Mouse (Mus musculus): ENCODE data around the gene Mrps2. TPM values are rescaled to one million over a fixed set of nuclear protein-coding genes. Genes with fewer than 3 reads are reported as not detected.
A peak's percentile ranks its signal among the peaks of the same experiment; 100 is the strongest.

Gene Mrps2
- 24.9 and 29.9 TPM in 2 replicates for total RNA-seq (2012; rRNA removed)

DNA sequence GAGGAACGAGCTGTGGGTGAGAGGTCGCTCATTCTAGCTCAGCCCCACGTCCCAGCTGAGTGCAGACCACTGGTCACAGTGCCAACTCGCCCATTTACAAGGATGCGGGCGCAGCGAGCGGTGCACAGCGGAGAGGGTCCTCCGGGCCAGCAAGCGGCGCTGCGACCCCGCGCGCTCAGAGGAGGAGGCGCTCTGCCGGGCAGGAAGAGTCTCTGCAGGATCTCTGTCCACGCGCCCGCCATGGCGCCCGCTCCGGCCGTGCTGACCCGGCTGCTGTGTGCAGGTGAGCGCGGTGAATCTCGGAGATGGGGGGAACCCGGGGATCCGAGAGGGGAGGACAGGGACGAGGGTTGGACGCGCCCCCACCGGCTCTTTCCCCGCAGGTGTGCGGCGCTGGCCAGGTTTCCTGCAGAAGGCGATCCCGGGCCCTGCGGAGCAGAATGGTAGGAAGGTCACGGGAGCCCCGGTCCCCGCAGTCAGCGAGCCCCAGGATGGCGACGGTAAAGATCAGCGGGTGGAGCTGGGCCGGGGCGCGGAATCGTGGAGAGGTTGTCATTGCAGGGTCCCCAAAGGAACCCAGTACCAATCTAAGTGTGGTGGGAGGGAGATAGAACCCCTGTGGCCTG, at the start of gene Mrps2:
Mrps2 (plus strand) TSS at position 207 of the 626 bp plus-strand sequence.
- Histone ChIP-seq H3K9me3 (ENCODE audit: control insufficient read depth, insufficient read depth, low read depth, low read length) (no peaks in the 10 kb centered on the region), H3K4me1 (ENCODE audit: control insufficient read depth in 2 of 2, insufficient read depth in 2 of 2, low read length in 2 of 2, poor library complexity in 1 of 2) (peaks cover 4 to 17% of the 10 kb centered on the region in 2 experiments; a peak in 3 of 4 replicates), H3K36me3 (ENCODE audit: control insufficient read depth, insufficient read depth, low read length, poor library complexity, severe bottlenecking) (peaks cover 17% of the 10 kb centered on the region), H3K4me3 (ENCODE audit: insufficient read depth in 1 of 2, low read depth in 1 of 2, low read length in 2 of 2, poor library complexity in 1 of 2, severe bottlenecking in 1 of 2) (peak within 1 kb of the TSS; percentile 94), H3K27ac (ENCODE audit: insufficient read depth, low read depth, low read length, poor library complexity, severe bottlenecking) (0 out of 2 replicates have a peak within 1 kb of the TSS, but pooled peaks have one; percentile 42), H3K9ac (ENCODE audit: insufficient read depth, low read depth, low read length, poor library complexity, severe bottlenecking) (peak within 1 kb of the TSS; percentile 96)
- TF ChIP-seq HCFC1 (IDR thresholded peaks at IDR 0.05; ENCODE audit: borderline replicate concordance, insufficient read depth, low read length) (peak; percentile 68; the same call in 1 of the 2 replicates), CHD2 (IDR thresholded peaks at IDR 0.05; ENCODE audit: low read depth, low read length) (no peak)
- DNase-seq (ENCODE audit: low read depth, low spot score), result peak; percentile 74
- in situ Hi-C loops (cut with MboI; ENCODE audit: low sequenced_read_pairs in 2 of 2, unreplicated experiment in 2 of 2), result no loop called here

DNA sequence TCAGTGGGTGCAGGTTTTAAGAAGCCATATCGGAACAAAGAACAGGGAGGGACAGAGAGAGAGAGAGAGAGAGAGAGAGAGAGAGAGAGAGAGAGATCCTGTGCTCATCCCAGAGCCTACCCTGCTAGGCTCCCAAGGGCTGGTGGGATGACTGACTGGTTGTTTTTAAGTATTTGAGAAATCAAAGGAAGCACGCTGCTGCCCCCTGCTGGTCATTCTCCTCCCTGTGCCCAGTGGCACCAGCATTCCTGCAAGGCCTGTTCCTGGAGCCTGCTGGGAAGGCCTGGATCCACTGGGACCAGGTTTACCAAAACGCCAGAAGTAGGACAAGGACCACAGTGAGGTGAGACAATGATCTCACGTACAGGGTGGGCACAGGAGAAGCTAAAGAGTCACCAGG, 48.0 kb upstream of the Mrps2 start:
- no peak overlapping the region for H3K4me3 ChIP-seq (ENCODE audit: insufficient read depth in 1 of 2, low read depth in 1 of 2, low read length in 2 of 2, poor library complexity in 1 of 2, severe bottlenecking in 1 of 2)
- H3K9ac ChIP-seq (ENCODE audit: insufficient read depth, low read depth, low read length, poor library complexity, severe bottlenecking), result no peak overlapping the region
- H3K4me1 ChIP-seq (ENCODE audit: control insufficient read depth in 2 of 2, insufficient read depth in 2 of 2, low read length in 2 of 2, poor library complexity in 1 of 2), result no peaks in the 10 kb centered on the region
- no peak for TF ChIP-seq CHD2 (IDR thresholded peaks at IDR 0.05; ENCODE audit: low read depth, low read length)
- no peak for TF ChIP-seq MAFK (IDR thresholded peaks at IDR 0.05; ENCODE audit: insufficient read depth, low read depth, low read length)
- TF ChIP-seq ZNF384 (IDR thresholded peaks at IDR 0.05; ENCODE audit: low read depth, low read length), result 0 out of 2 replicates have a peak, but pooled peaks have one; percentile 19
- TF ChIP-seq ZC3H11A (IDR thresholded peaks at IDR 0.05; ENCODE audit: borderline replicate concordance, low read depth, low read length), result peak; percentile 78; the same call in 1 of the 2 replicates
- no peak for TF ChIP-seq HCFC1 (IDR thresholded peaks at IDR 0.05; ENCODE audit: borderline replicate concordance, insufficient read depth, low read length)
- no peaks in the 10 kb centered on the region for H3K36me3 ChIP-seq (ENCODE audit: control insufficient read depth, insufficient read depth, low read length, poor library complexity, severe bottlenecking)
- peak; percentile 91 for DNase-seq (ENCODE audit: low read depth, low spot score)
- in situ Hi-C loops (cut with MboI; ENCODE audit: low sequenced_read_pairs in 2 of 2, unreplicated experiment in 2 of 2), result loop anchor here (10.0 to 25.0 kb wide), 4 partner anchors 215 to 645 kb away; no protein-coding TSS in a partner anchor
- H3K27ac ChIP-seq (ENCODE audit: insufficient read depth, low read depth, low read length, poor library complexity, severe bottlenecking), result no peak overlapping the region
- no peaks in the 10 kb centered on the region for H3K9me3 ChIP-seq (ENCODE audit: control insufficient read depth, insufficient read depth, low read depth, low read length)

DNA sequence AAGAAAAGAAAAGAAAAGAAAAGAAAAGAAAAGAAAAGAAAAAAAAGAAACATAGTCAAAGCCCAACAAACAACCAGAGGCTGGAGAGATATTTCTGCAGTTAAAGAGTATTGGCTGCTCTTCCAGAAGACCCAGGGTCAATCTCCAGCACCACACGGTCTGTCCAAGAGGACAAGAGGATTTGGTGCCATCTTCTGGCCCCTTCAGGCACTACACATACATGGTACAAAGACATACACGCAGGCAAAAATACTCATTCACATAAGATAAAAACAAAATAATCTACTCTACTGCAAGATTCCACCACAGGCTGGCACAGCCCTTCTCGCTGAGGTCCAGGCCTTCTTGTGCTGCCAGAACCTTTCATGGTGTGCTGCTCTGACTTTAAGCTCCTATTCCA, 44.7 kb upstream of the Mrps2 start:
- in situ Hi-C loops (cut with MboI; ENCODE audit: low sequenced_read_pairs in 2 of 2, unreplicated experiment in 2 of 2), result loop anchor here (25.0 kb wide), 2 partner anchors 486 to 636 kb away; no protein-coding TSS in a partner anchor
- no peaks in the 10 kb centered on the region for H3K9me3 ChIP-seq (ENCODE audit: control insufficient read depth, insufficient read depth, low read depth, low read length)
- peak; percentile 65 for DNase-seq (ENCODE audit: low read depth, low spot score)
- H3K36me3 ChIP-seq (ENCODE audit: control insufficient read depth, insufficient read depth, low read length, poor library complexity, severe bottlenecking), result no peaks in the 10 kb centered on the region
- no peak overlapping the region for H3K4me3 ChIP-seq (ENCODE audit: insufficient read depth in 1 of 2, low read depth in 1 of 2, low read length in 2 of 2, poor library complexity in 1 of 2, severe bottlenecking in 1 of 2)
- no peaks in the 10 kb centered on the region for H3K4me1 ChIP-seq (ENCODE audit: control insufficient read depth in 2 of 2, insufficient read depth in 2 of 2, low read length in 2 of 2, poor library complexity in 1 of 2)
- TF ChIP-seq ZC3H11A (IDR thresholded peaks at IDR 0.05; ENCODE audit: borderline replicate concordance, low read depth, low read length) (peak; percentile 57; the same call in 1 of the 2 replicates), MAFK (IDR thresholded peaks at IDR 0.05; ENCODE audit: insufficient read depth, low read depth, low read length) (no peak)
- no peak overlapping the region for H3K27ac ChIP-seq (ENCODE audit: insufficient read depth, low read depth, low read length, poor library complexity, severe bottlenecking)
- no peak overlapping the region for H3K9ac ChIP-seq (ENCODE audit: insufficient read depth, low read depth, low read length, poor library complexity, severe bottlenecking)

DNA sequence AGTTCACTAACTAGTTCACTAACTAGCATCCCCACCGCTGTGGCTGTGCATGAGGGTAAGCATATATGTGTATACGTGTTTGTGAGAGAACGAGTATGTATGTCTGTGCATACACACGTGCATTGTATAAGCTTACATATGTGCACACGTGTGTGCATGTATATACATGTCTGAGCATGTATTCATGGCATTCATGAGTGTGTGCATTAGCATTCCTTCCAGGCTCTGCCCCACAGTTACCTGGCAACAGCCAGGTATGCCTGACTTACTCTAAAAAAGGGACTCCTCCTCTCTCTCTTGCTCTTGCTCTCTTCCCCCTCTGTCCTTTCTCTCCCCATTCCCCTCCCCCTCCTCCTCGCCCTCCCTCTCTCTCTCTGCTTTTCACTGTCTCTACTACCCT, 40.6 kb upstream of the Mrps2 start:
- Histone ChIP-seq H3K36me3 (ENCODE audit: control insufficient read depth, insufficient read depth, low read length, poor library complexity, severe bottlenecking) (no peaks in the 10 kb centered on the region), H3K9ac (ENCODE audit: insufficient read depth, low read depth, low read length, poor library complexity, severe bottlenecking) (no peak overlapping the region), H3K27ac (ENCODE audit: insufficient read depth, low read depth, low read length, poor library complexity, severe bottlenecking) (no peak overlapping the region), H3K4me1 (ENCODE audit: control insufficient read depth in 2 of 2, insufficient read depth in 2 of 2, low read length in 2 of 2, poor library complexity in 1 of 2) (no peaks in the 10 kb centered on the region), H3K4me3 (ENCODE audit: insufficient read depth in 1 of 2, low read depth in 1 of 2, low read length in 2 of 2, poor library complexity in 1 of 2, severe bottlenecking in 1 of 2) (no peak overlapping the region), H3K9me3 (ENCODE audit: control insufficient read depth, insufficient read depth, low read depth, low read length) (0 out of 2 replicates have a peak, but pooled peaks cover 2% of the 10 kb centered on the region)
- no peak for TF ChIP-seq ZC3H11A (IDR thresholded peaks at IDR 0.05; ENCODE audit: borderline replicate concordance, low read depth, low read length)
- no peak for TF ChIP-seq HCFC1 (IDR thresholded peaks at IDR 0.05; ENCODE audit: borderline replicate concordance, insufficient read depth, low read length)
- TF ChIP-seq MAFK (IDR thresholded peaks at IDR 0.05; ENCODE audit: insufficient read depth, low read depth, low read length), result no peak
- no peak for TF ChIP-seq CHD2 (IDR thresholded peaks at IDR 0.05; ENCODE audit: low read depth, low read length)
- TF ChIP-seq ZNF384 (IDR thresholded peaks at IDR 0.05; ENCODE audit: low read depth, low read length), result no peak
- in situ Hi-C loops (cut with MboI; ENCODE audit: low sequenced_read_pairs in 2 of 2, unreplicated experiment in 2 of 2), result no loop called here
- DNase-seq (ENCODE audit: low read depth, low spot score), result no peak

Measured in ES-E14 (cell line).